Mouse (Mus musculus): Measurements from ENCODE around the gene Ehd3.

Ehd3 gene

DNA sequence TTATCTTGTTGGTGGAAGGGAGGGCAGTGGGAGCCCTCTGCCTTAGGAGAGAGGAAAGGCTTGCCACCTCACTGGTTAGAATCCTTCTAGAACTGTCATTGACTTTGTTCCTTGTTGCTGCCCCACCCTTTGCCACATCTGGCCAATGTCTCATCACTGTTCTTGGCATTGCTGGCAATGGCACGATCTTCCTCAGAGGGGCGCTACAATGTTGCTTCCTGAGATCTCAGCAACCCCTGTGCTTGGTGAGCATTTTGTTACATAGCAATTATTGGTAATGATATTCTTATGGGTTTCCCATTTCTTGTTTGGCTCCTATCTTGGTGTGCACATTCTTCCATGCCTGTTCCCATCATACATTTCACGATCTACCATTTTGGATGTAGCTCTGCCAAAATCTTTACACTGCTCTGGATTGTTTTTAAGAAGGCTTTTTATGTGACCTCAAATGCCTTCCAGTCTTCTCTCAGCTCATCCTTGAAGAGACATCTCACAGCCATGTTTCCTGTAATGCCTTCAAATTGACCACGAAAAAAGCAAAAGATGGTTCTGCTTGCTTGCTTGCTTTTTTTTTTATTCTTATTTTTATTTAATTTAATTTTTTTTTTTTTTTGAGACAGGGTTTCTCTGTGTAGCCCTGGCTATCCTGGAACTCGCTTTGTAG lies at the start of gene Ehd3:
Gene Ehd3 (plus strand): TSS at position 614 of the 664 bp plus-strand sequence.
- in situ Hi-C loops (cut with MboI; ENCODE audit: low sequenced_read_pairs) = no loop called here

- in situ Hi-C loops (cut with MboI; ENCODE audit: low sequenced_read_pairs) = no loop called here
Observed at GRCm38 (mm10) chr17:73770964-73771363, 33.0 kb upstream of the Ehd3 start.

- in situ Hi-C loops (cut with MboI; ENCODE audit: low sequenced_read_pairs) = no loop called here
Observed at GRCm38 (mm10) chr17:73786642-73787311, 17.2 kb upstream of the Ehd3 start.

GRCm38 (mm10) chr17:73790284-73791020 lies 13.5 kb upstream of the Ehd3 start:
- in situ Hi-C loops (cut with MboI; ENCODE audit: low sequenced_read_pairs) = no loop called here

- in situ Hi-C loops (cut with MboI; ENCODE audit: low sequenced_read_pairs) = no loop called here
Observed at GRCm38 (mm10) chr17:73796789-73797188, 7.1 kb upstream of the Ehd3 start.

GRCm38 (mm10) chr17:73797706-73798105 lies 6.2 kb upstream of the Ehd3 start:
- in situ Hi-C loops (cut with MboI; ENCODE audit: low sequenced_read_pairs) = no loop called here

GRCm38 (mm10) chr17:73804592-73805271 lies 798 bp downstream of the Ehd3 start:
- in situ Hi-C loops (cut with MboI; ENCODE audit: low sequenced_read_pairs) = no loop called here

- in situ Hi-C loops (cut with MboI; ENCODE audit: low sequenced_read_pairs) = no loop called here
Observed at GRCm38 (mm10) chr17:73806331-73806730, 2.4 kb downstream of the Ehd3 start.

DNA sequence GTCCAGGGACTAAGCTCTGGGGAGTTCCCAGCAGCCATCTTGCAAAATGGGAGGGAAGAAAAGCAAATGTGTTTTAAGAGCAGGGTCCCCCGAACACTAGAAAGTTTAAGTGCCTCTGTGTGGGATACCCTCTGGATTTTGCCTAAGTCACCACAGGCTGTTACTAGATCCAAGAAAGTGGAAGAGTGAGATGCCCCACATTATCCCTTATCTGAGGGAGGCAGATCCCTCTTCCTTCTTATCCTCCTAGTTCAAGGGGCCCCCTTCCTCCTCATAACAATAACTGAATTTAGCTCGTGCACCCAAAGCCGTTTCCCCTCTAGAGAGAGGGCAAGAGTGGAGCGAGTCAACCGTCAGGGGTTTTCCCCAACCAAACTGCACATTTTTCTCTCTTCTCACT lies 3.3 kb downstream of the Ehd3 start:
- in situ Hi-C loops (cut with MboI; ENCODE audit: low sequenced_read_pairs) = no loop called here

GRCm38 (mm10) chr17:73808431-73808830 lies 4.5 kb downstream of the Ehd3 start:
- in situ Hi-C loops (cut with MboI; ENCODE audit: low sequenced_read_pairs) = no loop called here

DNA sequence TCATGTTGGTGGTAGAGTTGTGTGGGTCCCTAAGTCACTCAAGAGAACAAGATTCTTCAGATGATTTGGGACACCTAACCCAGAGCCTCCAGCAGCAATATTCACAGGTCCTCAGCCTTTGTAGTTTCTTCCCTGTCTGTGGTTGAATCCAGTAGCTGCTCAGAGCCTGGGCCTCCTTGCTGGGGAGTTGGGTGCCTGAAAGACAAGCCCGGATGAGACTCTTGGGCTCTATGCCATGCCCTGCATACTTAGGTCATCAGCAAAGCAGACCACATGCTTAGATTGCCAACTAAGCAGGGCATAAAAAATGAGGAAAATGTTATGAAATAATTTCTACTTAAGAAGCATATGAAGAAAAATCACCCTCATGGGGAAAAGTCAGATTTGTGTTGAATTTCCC lies 6.9 kb downstream of the Ehd3 start:
- in situ Hi-C loops (cut with MboI; ENCODE audit: low sequenced_read_pairs) = no loop called here

GRCm38 (mm10) chr17:73811566-73811965 lies 7.6 kb downstream of the Ehd3 start:
- in situ Hi-C loops (cut with MboI; ENCODE audit: low sequenced_read_pairs) = no loop called here

- in situ Hi-C loops (cut with MboI; ENCODE audit: low sequenced_read_pairs) = no loop called here
Observed at GRCm38 (mm10) chr17:73813031-73813660, 9.2 kb downstream of the Ehd3 start.

DNA sequence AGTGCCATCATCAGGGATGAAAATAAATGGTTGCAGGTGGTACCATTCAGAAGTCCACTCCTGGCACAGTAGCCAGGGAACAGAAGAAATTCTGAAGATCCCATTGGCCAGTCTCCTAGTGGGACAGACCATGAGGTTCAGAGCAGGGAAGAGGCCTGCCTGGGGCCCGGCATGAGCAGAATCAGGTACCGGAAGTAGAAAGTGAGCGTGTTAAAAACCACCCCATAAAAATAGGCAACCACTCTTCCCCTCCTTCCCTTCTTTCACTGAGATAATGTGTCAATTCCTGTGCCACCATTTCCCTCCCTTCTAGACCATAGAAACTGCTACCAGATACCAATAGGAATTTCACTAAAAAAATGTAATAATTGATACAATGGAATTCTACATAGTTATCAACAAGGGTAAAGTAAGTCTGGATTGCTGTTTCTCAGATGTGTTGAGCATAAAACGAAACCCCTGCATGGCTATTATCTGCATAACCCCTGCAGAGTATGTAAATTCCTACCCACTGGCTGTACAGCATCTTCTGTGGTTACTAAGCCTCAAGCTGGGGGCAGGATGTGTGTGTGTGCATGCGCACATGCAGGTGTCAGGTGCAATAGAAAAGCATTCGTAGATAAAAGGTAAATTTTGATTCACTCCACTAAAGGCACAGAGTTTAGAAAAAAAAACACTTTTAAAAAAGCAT lies 10.7 kb downstream of the Ehd3 start:
- in situ Hi-C loops (cut with MboI; ENCODE audit: low sequenced_read_pairs) = no loop called here

DNA sequence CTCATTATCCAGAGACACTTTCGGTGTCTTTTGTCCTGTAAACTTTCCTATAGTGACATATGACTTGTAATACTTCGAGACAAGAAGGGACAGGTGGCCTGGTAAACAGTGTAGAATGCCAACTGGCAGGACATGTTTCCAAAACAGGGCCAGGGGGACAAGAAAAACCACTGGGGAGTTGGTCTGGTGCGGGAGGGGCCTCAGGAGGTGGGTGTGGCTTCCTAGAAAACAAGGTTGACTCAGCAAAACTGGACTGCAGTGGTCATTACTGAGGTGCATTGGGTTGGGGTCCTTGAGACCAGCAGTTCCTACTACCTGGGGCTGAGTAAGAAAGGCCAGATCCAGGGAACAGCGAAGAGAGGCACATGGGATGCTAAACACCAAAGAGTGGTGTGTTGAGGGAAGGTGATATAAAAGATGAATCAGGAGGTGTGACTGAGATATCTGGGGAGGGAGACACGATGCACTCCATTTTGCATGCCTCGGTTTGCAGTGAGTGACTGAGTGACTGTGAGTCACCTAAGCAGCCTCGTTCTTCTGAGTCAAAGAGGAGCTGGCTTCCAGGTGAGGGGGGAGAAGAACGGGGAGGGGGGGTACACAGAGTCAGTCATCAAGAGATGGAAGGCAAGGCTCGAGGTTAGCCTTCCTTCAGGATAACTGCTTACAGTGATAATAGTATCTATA lies 13.9 kb downstream of the Ehd3 start:
- in situ Hi-C loops (cut with MboI; ENCODE audit: low sequenced_read_pairs) = no loop called here

GRCm38 (mm10) chr17:73818936-73819335 lies 15.0 kb downstream of the Ehd3 start:
- in situ Hi-C loops (cut with MboI; ENCODE audit: low sequenced_read_pairs) = no loop called here

- in situ Hi-C loops (cut with MboI; ENCODE audit: low sequenced_read_pairs) = no loop called here
Observed at GRCm38 (mm10) chr17:73820726-73821125, 16.8 kb downstream of the Ehd3 start.

DNA sequence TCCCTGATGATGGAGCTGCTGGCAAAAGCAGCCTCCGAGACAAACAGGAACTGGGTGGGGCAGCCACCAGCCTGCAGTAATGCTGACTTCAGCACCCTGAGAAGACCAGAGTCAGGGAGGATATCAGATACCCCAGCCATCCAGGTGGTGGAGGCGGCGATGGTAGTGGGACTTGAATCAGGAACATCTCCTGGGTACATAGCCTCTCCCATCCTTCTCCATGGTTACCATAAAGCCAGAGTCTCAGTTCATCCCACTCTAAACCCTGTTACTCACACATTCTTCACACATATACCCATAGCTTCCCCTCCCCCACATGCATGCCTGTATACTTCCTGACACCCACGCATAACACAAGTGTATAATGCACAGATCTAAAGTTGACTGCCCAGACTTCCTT lies 18.3 kb downstream of the Ehd3 start:
- in situ Hi-C loops (cut with MboI; ENCODE audit: low sequenced_read_pairs) = no loop called here

DNA sequence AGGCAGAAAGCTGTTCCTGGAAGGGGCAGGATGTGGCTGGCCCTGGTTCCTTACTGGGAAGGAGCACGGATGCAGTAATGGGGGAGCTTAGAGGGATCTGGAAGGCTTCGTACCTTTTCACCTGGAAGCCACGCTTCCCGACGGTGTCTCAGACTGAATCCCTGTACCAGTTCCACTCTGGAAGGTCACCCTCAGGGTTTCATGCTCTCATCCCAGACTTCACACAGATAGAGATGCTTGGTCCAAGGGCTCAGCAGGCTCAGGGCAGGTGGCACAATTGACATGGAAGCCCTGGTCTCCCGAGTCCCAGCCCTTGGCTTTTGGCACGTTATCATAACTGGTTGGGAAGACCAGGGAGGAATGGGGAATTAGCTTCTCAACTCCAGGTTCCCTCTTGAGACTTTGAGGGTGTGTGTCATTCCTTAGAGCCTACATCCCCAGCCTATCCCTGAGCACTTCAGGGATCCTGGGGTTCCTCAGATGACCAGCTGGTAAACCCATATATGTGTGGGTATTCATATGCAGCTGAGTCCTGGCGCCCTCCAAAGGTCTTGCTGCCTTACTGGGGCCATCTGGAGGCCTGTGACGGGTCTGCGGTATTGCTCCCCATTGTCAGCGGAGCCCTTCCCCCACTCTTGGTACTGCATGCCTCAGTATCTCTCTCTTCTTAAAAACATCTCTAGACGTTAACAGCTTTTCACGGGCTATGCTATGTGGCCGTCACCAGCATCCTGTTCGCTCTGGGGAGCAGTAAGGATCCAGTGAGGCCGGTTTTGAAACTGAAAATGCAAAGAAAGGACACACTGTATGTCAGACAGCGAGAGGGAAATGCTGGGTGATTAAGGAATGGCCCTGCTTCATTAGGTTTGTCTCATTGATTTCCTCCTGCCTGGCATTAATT lies 19.4 kb downstream of the Ehd3 start:
- in situ Hi-C loops (cut with MboI; ENCODE audit: low sequenced_read_pairs) = no loop called here

All from CH12F3 (cell line).